Mouse (Mus musculus) liver, postnatal 0 days (tissue): ENCODE results near the gene Hecw2. TPM values are rescaled to one million over a fixed set of nuclear protein-coding genes. Genes with fewer than 3 reads are reported as not detected.

Experiments
- ATAC-seq: fragments of 200-750 bp; cut with Nextera tagmentation; 2 replicates; pipeline ENCODE4 v1.8.0; 2017; ENCODE audit warnings: mild to moderate bottlenecking, moderate library complexity
- DNase-seq: peaks from one replicate; pipeline ENCODE4 v3.0.0-alpha.2; 2016
- H3K27ac ChIP-seq: fragments of 300-500 bp; sonication (generic); 2 replicates; pipeline ENCODE4 v1.5.1; 2014; ENCODE audit warnings: antibody characterized with exemption, moderate library complexity, mild to moderate bottlenecking, low read depth
- H3K27me3 ChIP-seq: fragments of 300-500 bp; sonication (generic); 2 replicates; pipeline ENCODE4 v1.6.1; 2014; ENCODE audit warnings: low read length, control low read depth, mixed read lengths; ENCODE audit not compliant: insufficient read depth
- H3K36me3 ChIP-seq: fragments of 300-500 bp; sonication (generic); replicated peaks from 2 replicates; pipeline ENCODE4 v1.6.1; 2014; ENCODE audit warnings: mild to moderate bottlenecking, control low read depth, low read length, moderate library complexity, mixed read lengths; ENCODE audit not compliant: insufficient read depth
- H3K4me1 ChIP-seq: fragments of 300-500 bp; sonication (generic); 2 replicates; pipeline ENCODE4 v1.6.1; 2014; ENCODE audit warnings: antibody characterized with exemption, mild to moderate bottlenecking, control low read depth; ENCODE audit not compliant: insufficient read depth
- H3K4me2 ChIP-seq: fragments of 300-500 bp; sonication (generic); 2 replicates; pipeline ENCODE4 v1.6.1; 2014; ENCODE audit warnings: low read depth, mild to moderate bottlenecking, low read length, moderate library complexity, mixed read lengths
- H3K4me3 ChIP-seq: fragments of 300-500 bp; sonication (generic); 2 replicates; pipeline ENCODE4 v1.5.1; 2014; ENCODE audit warnings: low read depth, low read length
- H3K9ac ChIP-seq: fragments of 300-500 bp; sonication (generic); replicated peaks from 2 replicates; pipeline ENCODE4 v1.6.1; 2014; ENCODE audit warnings: mild to moderate bottlenecking, moderate library complexity
- H3K9me3 ChIP-seq: fragments of 300-500 bp; sonication (generic); 2 replicates; pipeline ENCODE4 v1.6.1; 2016; ENCODE audit warnings: mild to moderate bottlenecking, control low read depth, low read length, mixed read lengths
- CTCF ChIP-seq: sonication (generic); IDR thresholded peaks from 2 replicates; pipeline ENCODE4 v1.5.1; 2016; ENCODE audit warnings: antibody characterized with exemption, low read depth
- EP300 ChIP-seq: IDR thresholded peaks from 2 replicates; pipeline ENCODE4 v1.6.1; 2016; ENCODE audit warnings: antibody characterized with exemption, low read depth, mild to moderate bottlenecking
- WGBS: fragments of 180-500 bp; shearing (Covaris S2); extraction: QIAGEN DNeasy Blood & Tissue Kit; methylation state at CpG from one replicate; pipeline ENCODE4 v1.1.7; 2014; ENCODE audit not compliant: insufficient replicate concordance; 5-methylcytosine and 5-hydroxymethylcytosine counted together
- polyA plus RNA-seq: library from polyadenylated mRNA; unstranded; fragments of >200 nt; fragmentation: Nextera tagmentation; extraction: Ambion mirVana; gene quantifications from 2 replicates; pipeline ENCODE4 v1.2.1, GENCODE M21; 2015

The Hecw2 gene
- polyA plus RNA-seq, 1 experiment from 2014 or later, result 0.61 TPM

DNA sequence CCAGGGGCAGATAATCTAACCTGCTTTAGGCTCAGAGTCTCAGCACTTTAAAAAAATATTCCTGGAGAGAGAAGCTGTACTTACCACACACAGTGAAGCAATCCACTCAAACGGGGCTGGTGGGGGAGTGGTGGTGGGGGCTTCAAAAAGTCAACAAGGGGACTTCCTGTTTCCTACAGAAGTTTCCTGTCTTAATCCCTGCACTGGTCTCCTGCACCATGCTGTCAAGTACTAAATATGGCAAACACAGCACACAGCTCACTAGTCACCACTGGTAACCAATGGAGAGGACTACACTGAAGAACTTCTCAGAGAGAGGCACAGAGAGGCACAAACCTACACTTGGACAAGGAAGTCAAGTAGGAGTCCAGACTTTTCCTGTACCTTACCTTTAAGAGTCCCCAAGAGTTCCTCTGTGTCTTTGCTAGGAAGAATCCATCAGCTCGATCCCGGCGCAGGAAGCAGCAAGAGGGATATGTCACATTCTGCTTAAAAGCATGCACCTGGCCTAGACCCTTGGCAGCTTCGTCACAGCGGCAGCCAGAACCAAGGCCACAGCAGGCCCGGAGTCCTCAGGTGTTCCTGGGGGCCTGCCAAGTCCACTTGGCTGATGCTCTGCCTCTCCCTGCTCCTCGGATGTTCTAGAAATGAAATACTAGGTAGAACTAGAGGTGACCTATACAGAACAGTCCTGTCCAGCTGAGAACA is 217.0 kb downstream of the Hecw2 start:
- Histone ChIP-seq H3K36me3 (no peaks in the 10 kb centered on the region), H3K4me2 (0 out of 2 replicates have a peak overlapping the region, but pooled peaks have one; percentile 26), H3K27ac (peak overlapping the region; percentile 55; the same call in 1 of the 2 replicates), H3K4me3 (no peak overlapping the region), H3K9ac (no peak overlapping the region), H3K27me3 (no peaks in the 10 kb centered on the region), H3K9me3 (no peaks in the 10 kb centered on the region), H3K4me1 (no peaks in the 10 kb centered on the region)
- ATAC-seq, result peak; percentile 13; the same call in 1 of the 2 replicates
- TF ChIP-seq CTCF (no peak), EP300 (no peak)
- DNase-seq, result no peak
- 49% methylated on average over 8 of the region's 8 CpGs for WGBS

DNA sequence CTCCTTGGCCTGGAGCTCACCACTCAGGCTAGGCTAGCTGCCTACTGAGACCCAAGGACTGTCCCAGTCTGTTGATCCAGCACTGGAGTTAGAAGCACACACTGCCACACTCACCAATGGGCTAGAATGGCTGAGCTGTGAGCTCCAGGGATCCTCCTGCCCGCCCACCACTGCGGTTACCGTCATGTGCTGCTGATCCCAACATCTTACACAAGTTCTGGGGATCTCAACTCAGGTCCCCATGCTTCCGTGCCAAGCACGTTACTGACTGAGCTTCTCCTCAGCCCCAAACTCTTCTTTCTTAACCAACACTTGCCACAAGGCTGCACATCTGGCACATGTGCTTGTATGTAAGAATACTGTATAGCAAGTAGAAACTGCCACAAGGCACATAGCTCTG is 218.2 kb downstream of the Hecw2 start:
- TF ChIP-seq CTCF, result no peak
- no peak for TF ChIP-seq EP300
- no peaks in the 10 kb centered on the region for H3K36me3 ChIP-seq
- no peak for ATAC-seq
- H3K9me3 ChIP-seq, result no peaks in the 10 kb centered on the region
- H3K27me3 ChIP-seq, result no peaks in the 10 kb centered on the region
- H3K4me2 ChIP-seq, result no peak overlapping the region
- H3K4me1 ChIP-seq, result no peaks in the 10 kb centered on the region
- whole genome bisulfite sequencing, result 77% methylated on average over 5 of the region's 5 CpGs
- DNase-seq, result no peak
- H3K9ac ChIP-seq, result no peak overlapping the region
- no peak overlapping the region for H3K27ac ChIP-seq
- H3K4me3 ChIP-seq, result peak overlapping the region; percentile 15; the same call in 1 of the 2 replicates

GRCm38 (mm10) chr1:53976100-53976499 is 218.9 kb downstream of the Hecw2 start:
- H3K36me3 ChIP-seq, result no peaks in the 10 kb centered on the region
- TF ChIP-seq CTCF, result no peak
- TF ChIP-seq EP300, result no peak
- DNase-seq, result no peak
- H3K4me1 ChIP-seq, result no peaks in the 10 kb centered on the region
- no peak overlapping the region for H3K27ac ChIP-seq
- H3K4me3 ChIP-seq, result no peak overlapping the region
- 63% methylated on average over 8 of the region's 8 CpGs for WGBS
- H3K27me3 ChIP-seq, result no peaks in the 10 kb centered on the region
- H3K4me2 ChIP-seq, result 0 out of 2 replicates have a peak overlapping the region, but pooled peaks have one; percentile 6
- ATAC-seq, result no peak
- H3K9ac ChIP-seq, result no peak overlapping the region
- no peaks in the 10 kb centered on the region for H3K9me3 ChIP-seq

DNA sequence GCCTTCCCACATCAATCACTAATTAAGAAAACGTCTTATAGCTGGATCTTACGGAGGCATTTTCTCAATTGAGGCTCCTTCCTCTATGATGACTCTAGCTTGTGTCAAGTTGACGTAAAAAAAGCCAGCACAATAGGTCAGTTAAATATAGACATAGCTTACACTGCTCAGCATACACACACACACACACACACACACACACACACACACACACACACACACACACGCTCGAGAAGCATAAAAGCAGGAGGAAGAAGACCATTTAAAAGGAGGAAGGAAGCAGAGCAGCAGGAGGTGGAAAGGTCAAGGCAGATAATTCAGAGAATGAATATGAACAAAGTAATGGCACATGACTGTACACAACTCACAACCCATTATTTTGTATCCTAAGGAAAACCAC is 220.0 kb downstream of the Hecw2 start:
- no peak overlapping the region for H3K27ac ChIP-seq
- TF ChIP-seq CTCF (no peak), EP300 (no peak)
- no peak overlapping the region for H3K4me3 ChIP-seq
- 43% methylated on average over 5 of the region's 5 CpGs for WGBS
- DNase-seq (peak; percentile 18), ATAC-seq (no peak)
- no peaks in the 10 kb centered on the region for H3K4me1 ChIP-seq
- H3K9ac ChIP-seq, result no peak overlapping the region
- H3K9me3 ChIP-seq, result no peaks in the 10 kb centered on the region
- H3K27me3 ChIP-seq, result no peaks in the 10 kb centered on the region
- H3K36me3 ChIP-seq, result no peaks in the 10 kb centered on the region
- no peak overlapping the region for H3K4me2 ChIP-seq

DNA sequence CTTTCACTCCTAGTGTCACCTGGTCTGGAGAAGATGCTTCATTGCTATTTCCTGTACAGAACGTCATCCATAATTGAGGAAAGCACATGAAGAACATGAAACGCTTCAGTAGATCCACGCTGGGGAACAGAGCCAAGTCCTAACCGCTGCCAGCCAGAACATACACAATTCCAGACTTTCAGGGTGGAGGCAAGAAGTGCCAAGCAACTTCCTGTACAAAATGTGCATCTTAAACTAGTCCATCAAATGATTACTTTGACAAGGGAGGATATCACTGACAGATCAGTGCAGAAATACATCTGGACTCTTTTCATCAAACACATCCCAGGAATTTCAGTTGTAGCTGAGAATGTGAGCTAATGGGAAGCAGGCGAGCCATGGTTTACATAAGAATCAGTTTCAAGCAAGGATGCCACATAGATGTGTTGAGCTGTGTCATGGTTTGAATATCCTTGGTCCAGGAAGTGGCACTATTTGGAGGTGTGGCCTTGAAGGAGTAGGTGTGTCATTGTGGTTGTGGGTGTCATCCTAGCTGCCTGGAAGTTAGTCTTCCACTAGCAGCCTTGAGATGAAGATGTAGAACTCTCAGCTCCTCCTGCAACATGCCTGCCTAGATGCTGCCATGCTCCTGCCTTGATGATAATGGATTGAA is 224.5 kb downstream of the Hecw2 start:
- no peaks in the 10 kb centered on the region for H3K36me3 ChIP-seq
- H3K4me1 ChIP-seq, result no peaks in the 10 kb centered on the region
- no peak overlapping the region for H3K9ac ChIP-seq
- 78% methylated on average over 5 of the region's 5 CpGs for WGBS
- no peak overlapping the region for H3K4me3 ChIP-seq
- H3K9me3 ChIP-seq, result no peaks in the 10 kb centered on the region
- ATAC-seq, result no peak
- no peaks in the 10 kb centered on the region for H3K27me3 ChIP-seq
- DNase-seq, result no peak
- H3K27ac ChIP-seq, result no peak overlapping the region
- H3K4me2 ChIP-seq, result no peak overlapping the region
- TF ChIP-seq CTCF (no peak), EP300 (no peak)

DNA sequence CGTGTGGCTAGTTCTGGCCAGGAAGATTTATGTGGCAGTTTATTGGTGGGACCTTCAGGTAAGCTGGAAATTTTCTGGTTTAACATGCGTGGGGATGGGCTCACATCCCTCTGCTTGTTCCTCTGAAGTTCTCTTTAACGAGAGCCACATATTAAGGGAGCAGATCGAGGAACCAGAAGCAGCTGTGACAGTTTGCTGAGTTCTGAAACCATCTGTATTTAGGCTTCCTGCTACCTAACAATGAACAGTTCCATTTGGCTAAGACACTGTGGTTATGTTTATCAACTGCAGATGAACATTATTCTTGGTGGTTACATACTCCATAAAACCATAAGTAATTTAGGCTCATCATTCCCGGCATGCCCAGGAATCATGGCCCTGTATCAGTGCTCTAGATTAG is 242.6 kb downstream of the Hecw2 start:
- Histone ChIP-seq H3K9me3 (no peaks in the 10 kb centered on the region), H3K9ac (no peak overlapping the region), H3K4me3 (no peak overlapping the region), H3K27me3 (no peaks in the 10 kb centered on the region), H3K36me3 (no peaks in the 10 kb centered on the region), H3K4me2 (no peak overlapping the region), H3K27ac (no peak overlapping the region), H3K4me1 (no peaks in the 10 kb centered on the region)
- 37% methylated on average over 5 of the region's 5 CpGs for WGBS
- TF ChIP-seq EP300 (no peak), CTCF (no peak)
- DNase-seq (no peak), ATAC-seq (no peak)
